Mouse (Mus musculus): Measurements from ENCODE around the gene Herc2. TPM values are rescaled to one million over a fixed set of nuclear protein-coding genes. Genes with fewer than 3 reads are reported as not detected.
"Not testable (repeated sequence)": the region's sequence is repeated elsewhere in the genome, so short reads cannot be mapped to it uniquely, and the experiment has no call there.

The Herc2 gene
- total RNA-seq (2017), result 32.1 and 59.7 TPM in 2 replicates

DNA sequence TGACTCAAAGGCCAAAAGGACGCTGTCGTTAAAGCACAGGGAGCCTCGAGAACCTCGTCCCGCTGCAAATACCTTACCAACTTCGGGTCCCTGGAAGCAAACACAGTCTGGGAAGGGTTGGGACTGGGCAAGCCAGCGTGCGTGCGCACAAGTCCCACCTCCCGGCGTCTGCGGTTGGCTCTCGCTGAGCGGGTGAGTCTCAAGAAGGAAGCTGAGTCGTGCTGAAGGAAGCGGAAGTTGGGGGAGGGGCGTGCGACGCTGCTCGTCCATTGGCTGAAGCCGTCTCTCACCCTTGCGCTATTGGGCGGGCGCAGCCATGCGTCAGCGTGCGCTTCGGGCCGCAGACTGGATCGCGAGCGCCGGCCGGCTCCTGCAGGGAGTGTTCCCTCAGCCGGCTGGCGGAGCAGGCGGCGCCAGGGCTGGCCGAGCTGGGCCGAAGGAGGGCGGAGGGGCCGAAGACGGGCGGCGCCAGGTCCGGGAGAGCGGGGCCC, at the start of gene Herc2:
Herc2 (plus strand) TSS at position 366 of the 491 bp plus-strand sequence.
- ATAC-seq (replicated peaks in 1 of 2; ENCODE audit: insufficient read depth in 1 of 2, low FRiP score in 2 of 2, low TSS enrichment in 1 of 2, low read depth in 1 of 2, poor library complexity in 2 of 2, severe bottlenecking in 2 of 2), result peak; percentile 99

DNA sequence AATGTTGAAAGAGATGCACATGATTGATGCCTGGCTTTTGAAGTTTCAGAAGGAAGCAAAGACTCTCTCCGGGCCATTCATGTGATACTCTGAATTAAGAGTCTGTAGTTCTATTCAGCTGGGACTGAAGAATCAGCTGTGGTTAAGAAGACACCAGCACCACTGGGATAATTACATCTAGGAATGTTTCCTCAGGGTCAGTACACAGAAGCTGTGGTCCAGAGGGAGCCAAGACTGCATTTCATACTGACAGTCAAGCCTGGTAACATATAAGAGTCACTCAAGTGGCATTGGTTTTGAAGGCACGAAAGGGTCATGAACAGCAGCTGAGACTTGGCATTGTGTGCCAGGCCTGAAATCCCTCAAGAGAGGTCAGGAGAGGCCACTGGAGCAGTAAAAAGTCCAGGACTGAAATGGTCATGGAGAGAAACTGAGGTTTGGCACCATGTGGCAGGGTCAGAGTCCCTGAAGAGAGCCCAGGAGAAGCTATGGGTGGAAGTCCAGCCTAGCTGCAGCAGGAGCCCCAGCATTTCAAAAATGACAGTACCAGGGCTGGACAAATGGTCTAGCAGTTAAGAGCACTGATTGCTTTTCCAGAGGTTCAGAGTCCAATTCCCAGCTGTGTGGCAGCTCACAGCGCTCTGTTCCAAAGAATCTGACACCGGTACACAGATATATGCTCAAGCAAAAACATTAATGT, 39.5 kb upstream of the Herc2 start:
- ATAC-seq (replicated peaks in 1 of 2; ENCODE audit: insufficient read depth in 1 of 2, low FRiP score in 2 of 2, low TSS enrichment in 1 of 2, low read depth in 1 of 2, poor library complexity in 2 of 2, severe bottlenecking in 2 of 2), result no peak

DNA sequence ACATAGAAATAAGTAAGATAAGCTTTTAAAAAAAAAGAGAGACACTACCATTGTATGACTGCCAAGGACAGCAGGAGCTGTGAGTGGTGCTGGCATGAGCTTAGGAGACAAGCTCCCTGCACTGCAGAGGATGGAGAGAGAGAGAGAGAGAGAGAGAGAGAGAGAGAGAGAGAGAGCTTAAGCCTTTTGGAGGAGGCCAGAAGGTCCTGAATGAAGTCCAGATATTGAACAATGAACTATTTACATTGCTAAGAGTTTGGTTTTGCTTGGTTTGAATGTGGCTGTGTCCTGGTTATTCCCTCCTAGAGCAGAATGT, 39.0 kb upstream of the Herc2 start:
- no peak for ATAC-seq (replicated peaks in 1 of 2; ENCODE audit: insufficient read depth in 1 of 2, low FRiP score in 2 of 2, low TSS enrichment in 1 of 2, low read depth in 1 of 2, poor library complexity in 2 of 2, severe bottlenecking in 2 of 2)

DNA sequence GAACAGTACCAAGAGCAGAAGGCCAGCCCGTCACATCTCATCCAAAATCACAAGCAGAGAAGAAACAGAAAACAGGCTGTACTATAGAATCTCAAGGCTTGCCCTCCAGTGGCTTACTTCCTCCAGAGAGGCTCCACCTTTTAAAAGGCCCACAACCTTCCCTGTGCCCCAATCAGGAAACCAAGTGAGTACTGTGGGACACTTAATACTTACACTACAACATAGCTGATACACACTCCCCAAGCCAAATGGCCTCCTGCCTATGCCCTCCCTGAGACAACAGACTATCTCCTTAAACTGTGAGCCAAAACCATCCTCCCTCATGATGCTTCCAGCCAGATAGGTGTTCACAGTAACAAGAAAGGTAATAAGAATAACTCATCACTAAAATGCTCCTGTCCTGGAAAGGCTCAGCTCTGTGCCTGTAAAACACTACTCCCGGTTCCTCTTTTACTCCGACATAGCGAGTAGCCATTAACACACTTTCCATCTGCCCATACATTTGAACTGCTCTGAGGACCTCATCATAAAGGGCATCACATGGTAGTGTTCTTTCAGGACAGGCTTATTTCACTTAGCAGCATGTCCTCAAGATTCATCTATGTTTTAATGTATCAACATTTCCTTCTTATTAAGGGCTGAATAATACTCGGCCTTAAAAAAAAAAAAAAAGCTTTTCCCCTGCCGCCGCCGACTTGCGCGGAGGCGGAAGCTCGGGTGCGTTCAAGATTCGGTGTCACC, 36.6 kb upstream of the Herc2 start:
- no peak for ATAC-seq (replicated peaks in 1 of 2; ENCODE audit: insufficient read depth in 1 of 2, low FRiP score in 2 of 2, low TSS enrichment in 1 of 2, low read depth in 1 of 2, poor library complexity in 2 of 2, severe bottlenecking in 2 of 2)

DNA sequence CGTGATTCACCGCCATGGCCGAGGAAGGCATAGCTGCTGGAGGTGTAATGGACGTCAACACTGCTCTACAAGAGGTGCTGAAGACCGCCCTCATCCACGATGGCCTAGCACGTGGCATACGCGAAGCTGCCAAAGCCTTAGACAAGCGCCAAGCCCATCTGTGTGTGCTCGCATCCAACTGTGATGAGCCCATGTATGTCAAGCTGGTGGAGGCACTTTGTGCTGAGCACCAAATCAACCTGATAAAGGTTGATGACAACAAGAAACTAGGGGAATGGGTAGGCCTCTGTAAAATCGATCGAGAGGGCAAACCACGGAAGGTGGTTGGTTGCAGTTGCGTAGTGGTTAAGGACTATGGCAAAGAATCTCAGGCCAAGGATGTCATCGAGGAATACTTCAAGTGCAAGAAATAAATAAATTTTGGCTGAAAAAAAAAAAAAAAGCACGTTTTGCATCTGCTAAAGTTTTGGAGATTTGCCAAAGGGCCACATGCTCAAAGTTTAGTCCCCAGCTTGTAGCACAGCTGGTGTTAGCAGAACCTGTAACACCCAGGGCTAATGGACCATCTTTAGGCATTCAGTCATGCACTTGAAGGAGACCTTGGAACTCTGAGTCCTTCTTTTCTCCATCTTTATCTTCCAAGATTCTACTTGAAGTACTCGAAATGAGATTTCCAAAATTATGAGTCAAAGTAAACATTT, 35.8 kb upstream of the Herc2 start:
- not testable (repeated sequence) for ATAC-seq (replicated peaks in 1 of 2; ENCODE audit: insufficient read depth in 1 of 2, low FRiP score in 2 of 2, low TSS enrichment in 1 of 2, low read depth in 1 of 2, poor library complexity in 2 of 2, severe bottlenecking in 2 of 2)

DNA sequence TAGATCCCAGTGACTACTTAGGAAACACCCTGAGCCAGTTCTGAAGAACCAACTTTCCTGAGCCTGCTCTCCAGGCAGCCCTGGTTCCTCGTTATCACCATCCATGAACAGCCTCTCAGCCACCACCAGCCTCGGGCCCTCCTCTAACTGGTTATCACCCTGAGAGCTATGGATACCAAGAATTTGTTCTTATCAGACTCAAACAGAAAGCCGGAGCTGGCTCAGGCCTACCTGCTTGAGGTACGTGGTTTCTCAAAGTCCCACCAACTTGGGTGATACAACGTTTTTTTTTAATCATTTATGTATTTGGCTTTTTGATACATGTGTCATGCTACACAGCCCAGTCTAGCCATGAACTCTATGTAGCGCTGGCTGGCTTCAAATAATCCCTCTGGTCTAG, 34.8 kb upstream of the Herc2 start:
- ATAC-seq (replicated peaks in 1 of 2; ENCODE audit: insufficient read depth in 1 of 2, low FRiP score in 2 of 2, low TSS enrichment in 1 of 2, low read depth in 1 of 2, poor library complexity in 2 of 2, severe bottlenecking in 2 of 2), result peak in 1 of 2 experiments; percentile 16; a peak in 2 of 4 replicates

DNA sequence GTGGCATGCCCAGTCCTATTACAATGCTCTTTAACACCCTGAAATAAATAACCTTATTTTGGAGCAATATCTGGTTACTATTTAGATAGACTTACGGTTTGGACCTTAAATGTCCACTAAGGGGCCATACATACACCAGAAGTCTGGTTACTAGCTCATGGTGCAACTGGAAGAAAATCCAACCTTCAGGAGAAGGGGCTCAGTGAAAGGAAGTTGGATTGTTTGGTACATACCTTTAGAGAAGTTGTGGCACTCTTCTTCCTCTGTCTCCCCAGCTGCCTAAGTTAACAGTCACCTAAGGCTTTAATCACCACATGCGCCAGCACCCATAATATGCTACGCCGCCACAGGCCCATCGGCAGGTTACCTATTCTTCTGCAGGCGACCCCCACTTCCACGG, 34.2 kb upstream of the Herc2 start:
- ATAC-seq (replicated peaks in 1 of 2; ENCODE audit: insufficient read depth in 1 of 2, low FRiP score in 2 of 2, low TSS enrichment in 1 of 2, low read depth in 1 of 2, poor library complexity in 2 of 2, severe bottlenecking in 2 of 2), result no peak

DNA sequence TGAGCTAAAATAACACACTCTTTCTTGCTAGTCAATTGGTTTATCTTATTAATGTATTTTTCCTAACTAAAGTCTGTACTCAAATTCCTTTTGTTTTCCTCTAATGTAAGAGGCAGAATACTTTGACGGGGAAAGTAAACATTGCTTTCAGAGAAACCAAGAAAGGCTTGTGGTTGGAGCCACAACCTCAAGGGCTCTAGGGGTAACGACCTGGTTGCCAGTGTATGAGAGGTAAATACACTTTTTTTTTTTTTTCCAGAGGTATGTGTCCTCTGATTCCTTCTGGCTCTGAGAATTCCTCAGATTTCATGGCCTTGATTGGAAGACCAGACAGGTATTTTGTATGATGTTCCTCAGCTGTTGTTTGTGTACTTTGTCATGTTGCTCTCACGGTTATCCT, 32.2 kb upstream of the Herc2 start:
- no peak for ATAC-seq (replicated peaks in 1 of 2; ENCODE audit: insufficient read depth in 1 of 2, low FRiP score in 2 of 2, low TSS enrichment in 1 of 2, low read depth in 1 of 2, poor library complexity in 2 of 2, severe bottlenecking in 2 of 2)

DNA sequence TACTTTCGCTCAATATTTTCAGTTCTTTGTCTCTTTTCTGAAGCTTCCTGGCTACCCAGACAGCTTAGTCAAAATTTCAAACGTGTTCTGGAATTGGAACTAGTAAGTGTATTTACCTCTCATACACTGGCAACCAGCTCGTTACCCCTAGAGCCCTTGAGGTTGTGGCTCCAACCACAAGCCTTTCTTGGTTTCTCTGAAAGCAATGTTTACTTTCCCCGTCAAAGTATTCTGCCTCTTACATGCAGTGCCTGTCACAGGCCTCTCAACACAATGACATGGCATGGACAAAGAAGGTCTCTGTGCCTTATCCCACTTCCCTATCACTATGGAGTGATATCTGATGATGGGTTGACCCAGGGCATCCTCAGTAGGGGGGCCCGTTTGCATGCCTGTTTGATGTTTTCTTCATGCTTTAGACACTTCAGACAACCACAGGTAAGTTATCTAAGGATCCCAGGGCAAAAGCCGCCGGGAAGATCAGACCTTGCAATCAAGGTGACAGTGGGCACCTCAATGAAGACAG, 31.5 kb upstream of the Herc2 start:
- ATAC-seq (replicated peaks in 1 of 2; ENCODE audit: insufficient read depth in 1 of 2, low FRiP score in 2 of 2, low TSS enrichment in 1 of 2, low read depth in 1 of 2, poor library complexity in 2 of 2, severe bottlenecking in 2 of 2), result peak; percentile 49 to 63

DNA sequence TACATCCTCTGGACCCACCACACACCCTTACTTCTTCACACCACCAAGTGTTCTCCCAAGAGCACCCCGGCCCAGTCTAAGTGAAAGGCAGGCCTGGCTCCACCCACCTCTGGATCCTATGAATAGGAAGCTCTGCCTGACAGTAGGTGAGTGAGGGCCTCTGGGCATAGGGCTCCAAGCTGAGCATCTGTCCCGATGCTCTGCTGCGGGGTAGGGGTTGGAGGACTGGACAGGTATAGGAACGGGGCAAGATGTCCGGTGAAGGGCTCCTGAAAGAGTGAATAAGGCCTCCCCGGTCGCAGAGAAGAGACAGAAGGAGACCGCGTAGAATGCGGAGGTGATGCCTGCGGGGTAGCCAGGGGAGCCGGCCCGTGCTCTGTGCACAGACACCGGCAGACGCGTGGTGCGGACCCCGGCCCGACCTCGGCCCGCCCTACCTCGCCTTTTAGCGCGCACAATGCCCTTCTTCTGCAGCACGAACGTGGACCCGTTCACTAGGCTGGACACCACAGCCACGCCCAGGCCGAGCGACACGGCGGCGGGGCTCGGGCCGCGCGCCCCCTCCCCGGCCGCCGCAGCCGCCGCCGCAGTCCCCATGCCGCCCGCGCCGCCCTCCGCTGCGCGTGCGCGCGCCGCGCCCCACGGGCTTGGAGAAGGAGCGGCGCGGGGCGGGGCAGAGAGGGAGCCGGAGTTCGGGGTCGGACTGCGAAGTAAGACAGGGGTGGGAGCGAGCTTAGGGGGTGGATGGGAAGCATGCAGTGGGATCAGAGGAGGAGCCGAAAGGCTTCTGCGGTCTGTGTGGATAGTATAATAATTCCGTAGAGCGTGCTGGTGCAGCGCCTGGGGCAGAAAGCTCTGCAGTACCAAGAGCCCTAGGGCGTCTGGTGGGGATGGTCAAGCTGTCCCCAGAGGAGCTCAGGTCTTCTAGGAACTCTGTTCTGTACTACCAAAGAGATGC, 30.7 kb upstream of the Herc2 start:
- peak; percentile 67 to 70 for ATAC-seq (replicated peaks in 1 of 2; ENCODE audit: insufficient read depth in 1 of 2, low FRiP score in 2 of 2, low TSS enrichment in 1 of 2, low read depth in 1 of 2, poor library complexity in 2 of 2, severe bottlenecking in 2 of 2)

DNA sequence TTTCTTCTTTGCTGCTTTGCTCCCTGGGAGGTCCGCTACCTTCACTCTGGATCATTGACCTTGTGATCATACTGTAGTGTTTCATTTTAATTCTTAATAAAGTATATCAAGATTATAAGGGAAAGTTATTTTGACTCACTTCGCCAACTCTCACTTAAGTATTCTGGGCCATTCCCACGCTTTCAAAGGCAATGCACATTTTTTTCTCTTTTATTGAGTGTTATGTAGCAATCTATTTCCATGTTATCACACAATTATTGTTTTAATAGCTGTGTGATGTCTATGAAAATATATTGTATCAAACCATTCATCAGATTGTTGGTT, 30.1 kb upstream of the Herc2 start, which contains the start of gene Nipa1:
Nipa1 (minus strand) TSS at position 25 of the 324 bp plus-strand sequence.
- ATAC-seq (replicated peaks in 1 of 2; ENCODE audit: insufficient read depth in 1 of 2, low FRiP score in 2 of 2, low TSS enrichment in 1 of 2, low read depth in 1 of 2, poor library complexity in 2 of 2, severe bottlenecking in 2 of 2), result no peak

DNA sequence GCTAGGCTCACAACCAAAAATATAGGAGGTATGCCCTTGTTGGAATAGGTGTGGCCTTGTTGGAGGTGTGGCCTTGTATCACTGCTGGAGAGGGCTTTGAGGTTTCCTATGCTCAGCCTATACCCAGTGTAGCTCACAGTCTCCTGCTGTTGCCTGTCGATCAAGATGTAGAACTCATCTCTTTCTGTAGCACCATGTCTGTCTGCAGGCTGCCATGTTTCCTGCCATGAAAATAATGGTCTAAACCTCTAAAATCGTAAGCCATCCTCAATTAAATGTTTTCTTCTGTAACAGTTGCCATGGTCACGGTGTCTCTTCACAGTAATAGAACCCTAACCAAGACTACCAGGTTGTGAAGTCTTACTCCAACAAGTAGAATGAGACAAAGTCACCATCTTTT, 26.4 kb upstream of the Herc2 start:
- ATAC-seq (replicated peaks in 1 of 2; ENCODE audit: insufficient read depth in 1 of 2, low FRiP score in 2 of 2, low TSS enrichment in 1 of 2, low read depth in 1 of 2, poor library complexity in 2 of 2, severe bottlenecking in 2 of 2), result no peak

DNA sequence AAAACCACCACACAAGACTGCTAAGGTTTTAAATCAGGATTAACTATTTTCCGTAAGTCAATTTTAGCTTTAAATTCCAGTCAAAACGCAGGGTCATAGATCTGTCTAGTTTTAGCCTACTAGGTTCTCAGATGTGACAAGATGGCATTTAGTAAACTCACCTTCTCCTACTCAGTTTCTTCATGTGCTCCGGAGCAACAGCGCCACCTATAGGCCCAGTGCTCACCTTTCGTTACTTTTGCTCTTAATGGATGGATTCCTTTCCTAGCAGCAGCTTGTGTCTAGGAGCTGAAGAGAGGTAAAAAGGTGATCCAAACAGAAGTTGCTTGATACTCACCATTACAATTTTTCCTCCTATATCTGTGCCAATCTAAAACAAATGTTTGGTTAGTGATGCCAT, 7.6 kb upstream of the Herc2 start:
- peak; percentile 98 for ATAC-seq (replicated peaks in 1 of 2; ENCODE audit: insufficient read depth in 1 of 2, low FRiP score in 2 of 2, low TSS enrichment in 1 of 2, low read depth in 1 of 2, poor library complexity in 2 of 2, severe bottlenecking in 2 of 2)

DNA sequence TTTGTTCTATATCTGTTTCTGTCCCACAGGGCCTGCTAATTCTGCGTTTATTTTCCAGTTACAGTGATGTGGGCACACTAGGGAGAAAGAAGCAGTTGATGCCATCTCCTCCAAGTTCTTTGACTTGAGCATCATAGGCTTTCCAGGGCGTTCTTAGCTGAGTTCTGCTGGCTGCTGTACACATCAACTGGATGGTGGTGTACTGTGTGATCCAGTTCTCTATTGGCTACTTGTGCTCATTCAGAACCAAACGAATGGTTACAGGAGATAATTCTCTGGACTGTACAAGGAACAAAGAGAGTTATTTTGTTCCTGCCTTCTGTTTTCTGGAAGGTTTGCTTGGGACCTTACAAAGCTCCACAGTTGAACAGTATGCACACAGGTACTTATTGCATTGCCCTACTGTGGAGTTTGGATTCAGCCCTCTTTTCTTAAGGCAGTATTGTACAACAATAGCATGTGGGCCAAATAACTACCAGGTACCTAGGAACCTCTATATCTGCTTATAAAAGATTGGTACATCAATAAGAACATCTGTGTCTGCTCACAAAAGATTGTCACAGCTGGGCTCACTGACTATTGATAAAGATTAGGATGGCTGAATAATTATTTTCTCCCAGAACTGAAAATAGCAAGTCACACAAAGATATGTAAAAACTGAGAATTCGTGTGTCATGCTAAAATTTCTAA, 6.3 kb upstream of the Herc2 start:
- no peak for ATAC-seq (replicated peaks in 1 of 2; ENCODE audit: insufficient read depth in 1 of 2, low FRiP score in 2 of 2, low TSS enrichment in 1 of 2, low read depth in 1 of 2, poor library complexity in 2 of 2, severe bottlenecking in 2 of 2)

DNA sequence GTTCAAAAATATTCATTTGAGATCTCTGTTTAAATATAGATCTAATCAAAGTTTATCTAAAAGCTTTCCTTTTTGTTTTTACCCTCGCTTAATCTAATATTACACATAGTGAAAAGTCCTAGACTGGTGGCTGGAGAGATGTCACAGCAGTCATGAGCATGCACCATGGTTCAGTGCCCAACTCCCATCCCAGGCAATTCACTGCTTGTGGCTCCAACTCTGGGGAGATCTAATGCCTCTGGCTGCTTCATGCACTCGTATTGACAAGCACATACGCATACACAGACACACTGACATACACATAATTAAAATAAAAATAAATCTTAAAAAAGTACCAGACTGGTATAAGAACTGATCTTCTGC, 5.7 kb upstream of the Herc2 start:
- ATAC-seq (replicated peaks in 1 of 2; ENCODE audit: insufficient read depth in 1 of 2, low FRiP score in 2 of 2, low TSS enrichment in 1 of 2, low read depth in 1 of 2, poor library complexity in 2 of 2, severe bottlenecking in 2 of 2), result no peak

DNA sequence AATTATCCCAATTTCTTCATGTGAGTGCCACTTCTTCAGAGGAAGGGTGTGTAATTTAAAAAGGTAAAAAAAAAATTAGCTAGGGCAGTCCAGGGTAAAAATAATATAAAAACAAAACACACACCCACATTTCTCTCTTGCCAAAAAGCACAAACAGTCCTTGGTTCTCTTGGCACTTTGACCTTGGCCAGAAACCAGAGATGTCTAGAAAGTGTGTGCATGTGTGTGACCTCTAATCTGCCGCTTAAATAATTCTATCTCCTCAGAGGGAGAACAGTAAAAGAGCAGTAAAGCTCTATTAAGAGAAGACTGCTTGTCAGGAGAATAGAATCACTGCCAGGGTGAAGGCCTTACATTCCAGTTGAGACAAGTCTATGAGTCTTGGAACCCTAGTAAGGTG, 2.8 kb upstream of the Herc2 start:
- no peak for ATAC-seq (replicated peaks in 1 of 2; ENCODE audit: insufficient read depth in 1 of 2, low FRiP score in 2 of 2, low TSS enrichment in 1 of 2, low read depth in 1 of 2, poor library complexity in 2 of 2, severe bottlenecking in 2 of 2)

DNA sequence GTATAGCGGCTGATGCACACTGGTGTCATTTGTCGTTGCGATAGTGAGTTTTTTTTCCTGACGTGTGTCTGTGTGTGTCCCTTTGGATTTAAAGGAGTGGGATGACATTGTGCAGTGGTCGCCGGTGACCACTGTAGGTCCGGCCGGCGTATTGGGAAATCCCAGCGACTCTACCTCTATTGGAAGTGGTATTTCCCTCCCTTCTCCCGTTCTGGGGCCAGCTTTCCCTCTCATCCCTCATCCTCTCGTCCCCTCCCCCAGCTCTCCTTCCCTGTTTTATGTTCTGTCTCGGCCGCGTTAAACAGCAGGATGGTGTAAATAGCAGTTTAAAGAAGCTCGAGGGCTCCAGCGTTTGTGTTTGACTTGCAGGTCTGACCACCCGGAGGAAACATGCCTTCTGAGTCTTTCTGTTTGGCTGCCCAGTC, 503 bp downstream of the Herc2 start:
- peak in 1 of 2 experiments; percentile 1; a peak in 1 of 4 replicates for ATAC-seq (replicated peaks in 1 of 2; ENCODE audit: insufficient read depth in 1 of 2, low FRiP score in 2 of 2, low TSS enrichment in 1 of 2, low read depth in 1 of 2, poor library complexity in 2 of 2, severe bottlenecking in 2 of 2)

Measured in hematopoietic stem cell, adult 5-6 weeks (primary cell).